Mouse (Mus musculus) intestine, embryonic 16.5 days (tissue): ENCODE data around the gene Tubb4b. TPM values are rescaled to one million over a fixed set of nuclear protein-coding genes. Genes with fewer than 3 reads are reported as not detected.

Experiments used
- ATAC-seq: fragments of 200-750 bp; cut with Nextera tagmentation; 2 replicates; pipeline ENCODE4 v1.8.0; 2017; ENCODE audit warnings: moderate TSS enrichment, moderate library complexity
- H3K27ac ChIP-seq: fragments of 300-500 bp; sonication (generic); 2 replicates; pipeline ENCODE4 v1.5.1; 2014; ENCODE audit warnings: mild to moderate bottlenecking, low read length
- H3K27me3 ChIP-seq: fragments of 300-500 bp; sonication (generic); replicated peaks from 2 replicates; pipeline ENCODE4 v1.6.1; 2014; ENCODE audit warnings: low read length, control low read depth, mixed read lengths; ENCODE audit not compliant: control insufficient read depth, insufficient read depth
- H3K36me3 ChIP-seq: fragments of 300-500 bp; sonication (generic); 2 replicates; pipeline ENCODE4 v1.6.1; 2014; ENCODE audit warnings: low read length, control low read depth; ENCODE audit not compliant: control insufficient read depth, insufficient read depth
- H3K4me1 ChIP-seq: fragments of 300-500 bp; sonication (generic); 2 replicates; pipeline ENCODE4 v1.6.1; 2014; ENCODE audit warnings: low read length, control low read depth, mixed read lengths; ENCODE audit not compliant: control insufficient read depth, insufficient read depth
- H3K4me2 ChIP-seq: fragments of 300-500 bp; sonication (generic); 2 replicates; pipeline ENCODE4 v1.6.1; 2014; ENCODE audit warnings: low read depth, low read length, control low read depth
- H3K4me3 ChIP-seq: fragments of 300-500 bp; sonication (generic); 2 replicates; pipeline ENCODE4 v1.5.1; 2014; ENCODE audit warnings: mild to moderate bottlenecking, low read length
- H3K9ac ChIP-seq: fragments of 300-500 bp; sonication (generic); 2 replicates; pipeline ENCODE4 v1.6.1; 2014; ENCODE audit warnings: low read depth, low read length
- H3K9me3 ChIP-seq: fragments of 300-500 bp; sonication (generic); 2 replicates; pipeline ENCODE4 v1.6.1; 2016; ENCODE audit warnings: low read length, control low read depth; ENCODE audit not compliant: control insufficient read depth
- WGBS: fragments of 180-500 bp; shearing (Covaris S2); extraction: QIAGEN DNeasy Blood & Tissue Kit; methylation state at CpG from one replicate; pipeline ENCODE4 v1.1.7; 2014; 5-methylcytosine and 5-hydroxymethylcytosine counted together
- polyA plus RNA-seq: library from polyadenylated mRNA; unstranded; fragments of >200 nt; fragmentation: Nextera tagmentation; extraction: Ambion mirVana; gene quantifications from 2 replicates; pipeline ENCODE4 v1.2.1, GENCODE M21; 2015

Tubb4b gene
- polyA plus RNA-seq: 635 and 699 TPM in 2 replicates

DNA sequence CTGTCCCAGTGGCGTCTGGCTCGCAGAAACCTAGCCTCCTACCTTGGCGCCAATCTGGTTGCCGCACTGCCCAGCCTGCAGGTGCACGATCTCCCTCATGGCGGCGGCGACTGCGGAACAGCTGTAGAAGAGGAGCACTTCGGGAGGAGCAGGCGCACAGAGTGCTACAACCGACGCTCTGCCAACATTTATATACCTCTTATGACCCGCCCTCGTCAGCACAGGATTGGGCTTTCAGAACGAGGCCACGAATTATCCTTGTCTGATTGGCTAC lies at the start of gene Tubb4b:
Gene Tubb4b (minus strand): TSS at position 211 of the 274 bp plus-strand sequence.
- 0 out of 2 replicates have a peak, but pooled peaks cover 4% of the 10 kb centered on the region for H3K36me3 ChIP-seq
- WGBS: under 1% methylated on average over 17 of the region's 17 CpGs

DNA sequence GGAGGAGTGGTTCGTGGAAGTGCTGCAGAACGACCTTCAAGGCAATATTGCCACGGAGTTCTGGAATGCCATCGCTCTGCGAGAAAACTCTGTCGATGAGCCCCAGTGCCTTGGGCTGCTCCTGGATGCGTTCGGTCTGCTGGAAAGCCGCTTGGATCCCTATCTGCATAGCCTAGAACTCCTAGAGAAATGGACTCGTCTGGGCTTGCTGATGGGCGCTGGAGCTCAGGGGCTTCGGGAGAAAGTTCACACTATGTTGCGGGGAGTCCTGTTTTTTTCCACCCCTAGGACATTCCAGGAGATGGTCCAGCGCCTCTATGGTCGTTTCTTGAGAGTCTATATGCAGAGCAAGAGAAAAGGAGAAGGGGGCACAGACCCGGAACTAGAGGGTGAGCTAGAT lies 48.5 kb upstream of the Tubb4b start:
- Histone ChIP-seq H3K4me2 (peak overlapping the region; percentile 91), H3K36me3 (peaks cover 22% of the 10 kb centered on the region), H3K4me3 (peak overlapping the region; percentile 92), H3K27me3 (no peaks in the 10 kb centered on the region), H3K27ac (peak overlapping the region; percentile 41), H3K9me3 (no peaks in the 10 kb centered on the region), H3K9ac (peak overlapping the region; percentile 94), H3K4me1 (peaks cover 23% of the 10 kb centered on the region)
- 32% methylated on average over 16 of the region's 16 CpGs for WGBS
- ATAC-seq: no peak

More for the DNA sequence above, at the start of gene Tubb4b:
- Histone ChIP-seq H3K9ac (peak within 1 kb of the TSS; percentile 89), H3K27ac (peak within 1 kb of the TSS; percentile 99), H3K27me3 (no peaks in the 10 kb centered on the region), H3K4me1 (peaks cover 34% of the 10 kb centered on the region), H3K4me3 (peak within 1 kb of the TSS; percentile 86), H3K9me3 (no peaks in the 10 kb centered on the region), H3K4me2 (peak within 1 kb of the TSS; percentile 73)
- ATAC-seq: no peak

DNA sequence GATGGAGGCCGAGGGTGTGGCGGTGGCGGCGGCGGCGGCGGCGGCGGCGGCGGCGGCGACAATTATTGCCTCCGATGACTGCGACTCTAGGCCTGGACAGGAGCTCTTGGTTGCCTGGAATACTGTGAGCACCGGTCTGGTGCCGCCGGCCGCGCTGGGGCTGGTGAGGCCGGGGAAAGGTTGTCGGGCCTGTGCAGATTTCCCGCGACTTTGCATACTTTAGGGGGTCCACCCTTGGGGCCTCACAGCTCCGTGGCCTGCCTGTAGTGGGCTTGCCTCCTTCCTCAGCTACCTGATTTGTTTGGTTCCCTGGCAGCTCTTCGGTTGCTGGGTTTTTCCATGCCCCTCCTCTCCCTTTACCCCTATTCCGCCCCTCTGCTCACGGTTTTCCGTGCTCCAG lies 48.0 kb upstream of the Tubb4b start:
- H3K36me3 ChIP-seq: peaks cover 17% of the 10 kb centered on the region
- H3K9ac ChIP-seq: peak overlapping the region; percentile 94
- 0% methylated on average over 29 of the region's 29 CpGs for WGBS
- H3K27ac ChIP-seq: peak overlapping the region; percentile 41
- no peaks in the 10 kb centered on the region for H3K27me3 ChIP-seq
- H3K4me3 ChIP-seq: peak overlapping the region; percentile 92
- no peaks in the 10 kb centered on the region for H3K9me3 ChIP-seq
- H3K4me1 ChIP-seq: peaks cover 26% of the 10 kb centered on the region
- peak overlapping the region; percentile 91 for H3K4me2 ChIP-seq
- ATAC-seq: peak; percentile 67

DNA sequence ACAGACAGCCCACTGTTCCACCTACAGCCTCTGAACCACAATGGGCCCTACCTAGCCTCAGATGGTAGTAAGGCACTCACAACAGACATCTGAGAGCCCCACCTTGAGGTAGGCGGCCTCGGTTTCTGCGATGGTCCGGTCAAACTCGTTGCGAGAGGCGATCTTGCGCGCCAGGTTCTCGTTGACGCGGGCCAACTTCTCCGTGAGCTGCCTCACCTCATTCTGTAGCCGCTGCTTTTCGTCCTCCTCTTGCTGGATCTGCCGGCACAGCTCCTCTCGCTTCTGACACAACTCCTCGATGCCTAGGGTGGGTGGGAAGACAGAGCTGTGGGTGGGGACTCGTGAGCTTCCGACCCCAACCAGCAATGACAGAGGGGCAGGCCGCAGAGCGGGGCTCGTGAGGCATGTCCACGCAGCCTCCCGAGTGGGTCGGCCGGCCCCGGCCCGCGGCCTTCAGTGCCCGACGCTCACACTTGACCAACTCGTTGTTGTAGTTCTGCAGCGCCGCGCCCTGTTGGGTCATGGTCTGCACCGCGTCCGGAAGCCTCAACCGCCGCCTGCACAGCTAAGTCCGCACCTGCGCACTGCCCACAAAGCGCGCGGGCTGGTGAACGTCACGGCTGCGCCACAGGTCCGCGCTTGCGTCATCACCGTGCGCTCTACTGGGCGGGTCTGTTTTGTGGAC lies 47.5 kb upstream of the Tubb4b start, which contains the start of the genes Ssna1 and Anapc2:
Gene Ssna1 (minus strand): TSS at position 612 of the 685 bp plus-strand sequence.
Gene Anapc2 (plus strand): TSS at position 652 of the 685 bp plus-strand sequence.
- ATAC-seq: peak; percentile 95
- peak within 1 kb of the TSS; percentile 92 for H3K4me3 ChIP-seq
- H3K36me3 ChIP-seq: peaks cover 16% of the 10 kb centered on the region
- under 1% methylated on average over 54 of the region's 55 CpGs for WGBS
- H3K9me3 ChIP-seq: no peaks in the 10 kb centered on the region
- no peaks in the 10 kb centered on the region for H3K27me3 ChIP-seq
- H3K9ac ChIP-seq: peak within 1 kb of the TSS; percentile 94
- H3K4me2 ChIP-seq: peak within 1 kb of the TSS; percentile 91
- peak within 1 kb of the TSS; percentile 85 for H3K27ac ChIP-seq
- peaks cover 32% of the 10 kb centered on the region for H3K4me1 ChIP-seq

DNA sequence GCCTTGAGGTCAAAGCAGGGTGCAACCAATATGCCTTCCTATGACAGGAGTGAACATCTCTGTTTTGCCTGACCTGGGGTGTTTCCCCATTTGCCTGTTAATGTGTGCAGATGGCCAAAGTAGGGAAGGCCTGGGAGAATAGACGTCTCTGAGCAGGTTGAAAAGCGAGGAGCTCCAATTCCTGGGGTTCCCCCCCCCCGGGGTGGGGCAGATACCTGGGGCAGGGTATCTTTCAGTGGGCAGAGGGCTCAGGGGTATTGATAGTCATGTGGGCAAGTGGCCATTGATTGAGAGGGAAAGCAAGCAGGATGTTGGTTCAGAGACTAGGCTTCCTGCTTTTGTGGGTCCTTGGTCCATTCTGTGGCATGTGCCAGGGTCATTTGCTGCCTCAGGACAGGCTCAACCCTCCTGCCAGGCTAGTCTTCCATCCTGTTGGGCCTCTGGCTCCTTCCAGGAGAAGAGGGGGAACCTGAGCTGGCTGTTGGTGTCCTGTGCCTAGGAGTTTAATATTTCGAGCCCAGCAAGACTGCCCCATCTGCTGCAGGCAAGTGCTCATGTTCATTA lies 43.3 kb upstream of the Tubb4b start:
- Histone ChIP-seq H3K4me1 (peaks cover 52% of the 10 kb centered on the region), H3K4me2 (peak overlapping the region; percentile 96; the same call in 1 of the 2 replicates), H3K9me3 (no peaks in the 10 kb centered on the region), H3K27me3 (peaks cover 5% of the 10 kb centered on the region; the same call in 1 of the 2 replicates), H3K4me3 (peak overlapping the region; percentile 93; the same call in 1 of the 2 replicates), H3K36me3 (peaks cover 11% of the 10 kb centered on the region), H3K9ac (peak overlapping the region; percentile 87; the same call in 1 of the 2 replicates), H3K27ac (peak overlapping the region; percentile 96)
- ATAC-seq: no peak
- WGBS: 78% methylated on average over 4 of the region's 4 CpGs

DNA sequence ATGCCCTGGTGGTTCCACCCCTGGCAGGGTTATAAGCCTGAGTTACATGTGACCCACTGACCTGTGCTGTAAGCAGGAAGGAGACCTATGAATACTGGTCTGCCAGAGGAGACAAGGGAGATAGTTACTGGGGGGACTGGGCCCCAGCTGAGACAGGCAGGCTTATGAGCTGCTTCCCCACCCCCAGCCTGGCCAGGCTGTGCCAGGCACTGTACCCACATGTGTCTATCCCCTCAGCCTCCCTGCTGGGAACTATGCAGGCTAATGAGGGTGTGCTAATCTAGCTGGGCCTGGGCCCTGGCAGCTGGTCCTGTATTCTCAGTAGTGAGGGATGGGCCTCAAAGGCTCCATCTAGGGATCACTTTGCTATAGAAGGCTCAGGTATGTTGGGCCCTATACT lies 42.7 kb upstream of the Tubb4b start:
- H3K36me3 ChIP-seq: peaks cover 11% of the 10 kb centered on the region
- H3K9me3 ChIP-seq: no peaks in the 10 kb centered on the region
- peaks cover 5% of the 10 kb centered on the region; the same call in 1 of the 2 replicates for H3K27me3 ChIP-seq
- H3K9ac ChIP-seq: peak overlapping the region; percentile 87
- no peak; the same call in 1 of the 2 replicates for ATAC-seq
- peak overlapping the region; percentile 93 for H3K4me3 ChIP-seq
- peak overlapping the region; percentile 96 for H3K27ac ChIP-seq
- peaks cover 51% of the 10 kb centered on the region for H3K4me1 ChIP-seq
- peak overlapping the region; percentile 96 for H3K4me2 ChIP-seq

DNA sequence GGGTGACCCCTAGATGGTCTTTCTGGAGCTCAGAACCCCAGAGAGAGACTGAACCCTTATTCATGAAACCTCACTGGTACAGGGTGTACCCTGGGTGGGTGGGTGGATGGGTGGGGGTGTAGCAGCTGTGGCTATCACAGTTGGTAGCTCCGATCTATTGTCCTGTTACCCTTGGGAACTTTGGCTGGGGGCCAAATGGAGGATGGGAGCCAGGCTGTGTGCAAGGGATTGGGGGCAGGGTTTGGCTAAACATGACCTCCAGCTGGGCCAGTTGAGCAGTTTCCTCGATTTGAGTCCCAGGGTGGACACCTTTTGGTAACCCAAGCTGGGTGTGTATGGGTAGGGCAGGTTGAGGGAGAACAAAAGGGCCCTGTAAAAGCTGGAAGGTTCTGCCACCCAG lies 42.2 kb upstream of the Tubb4b start:
- 28% methylated on average over 2 of the region's 2 CpGs for WGBS
- ATAC-seq: 0 out of 2 replicates have a peak, but pooled peaks have one; percentile 2
- Histone ChIP-seq H3K4me1 (peaks cover 51% of the 10 kb centered on the region), H3K36me3 (peaks cover 11% of the 10 kb centered on the region), H3K27ac (peak overlapping the region; percentile 96), H3K4me2 (peak overlapping the region; percentile 96), H3K4me3 (peak overlapping the region; percentile 93), H3K27me3 (peaks cover 5% of the 10 kb centered on the region; the same call in 1 of the 2 replicates), H3K9me3 (no peaks in the 10 kb centered on the region), H3K9ac (peak overlapping the region; percentile 87)

DNA sequence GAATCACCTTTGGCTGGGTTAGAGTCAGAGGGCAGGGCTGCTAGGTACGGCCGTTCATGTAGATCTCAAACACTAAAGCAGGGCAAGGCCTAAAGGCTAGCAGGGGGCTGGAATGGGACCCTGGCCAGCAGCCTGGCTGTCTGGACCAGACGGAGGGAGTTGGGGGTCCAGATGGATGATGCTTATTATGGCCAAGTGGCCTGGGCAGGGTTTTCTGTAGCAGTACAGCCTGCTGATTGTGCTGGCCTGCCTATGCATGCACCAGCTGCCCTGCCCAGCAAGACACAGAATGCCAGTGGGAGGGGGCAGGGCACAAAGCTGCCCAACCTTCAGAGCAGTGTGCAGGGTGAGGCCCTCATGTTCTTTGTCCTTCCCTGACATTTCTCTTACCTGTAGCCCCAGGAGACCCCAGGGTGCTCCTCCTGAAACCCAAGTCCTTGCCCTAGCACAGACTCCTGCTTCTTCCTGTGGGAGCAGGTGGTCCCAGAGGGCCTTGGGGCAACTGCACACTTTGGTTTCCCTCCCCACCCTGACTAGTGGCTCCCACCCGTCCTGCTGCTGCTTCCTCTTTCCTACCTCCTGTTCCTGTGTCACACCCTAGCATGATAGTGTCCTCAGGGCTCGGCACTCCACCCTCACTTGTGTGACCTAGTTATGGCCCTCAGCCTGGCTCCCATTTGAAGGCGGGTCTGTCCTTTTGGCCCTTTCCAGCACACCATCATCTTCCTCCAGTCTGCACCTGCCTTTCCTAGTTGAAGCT lies 41.6 kb upstream of the Tubb4b start:
- peak; percentile 29 for ATAC-seq
- peaks cover 46% of the 10 kb centered on the region for H3K4me1 ChIP-seq

DNA sequence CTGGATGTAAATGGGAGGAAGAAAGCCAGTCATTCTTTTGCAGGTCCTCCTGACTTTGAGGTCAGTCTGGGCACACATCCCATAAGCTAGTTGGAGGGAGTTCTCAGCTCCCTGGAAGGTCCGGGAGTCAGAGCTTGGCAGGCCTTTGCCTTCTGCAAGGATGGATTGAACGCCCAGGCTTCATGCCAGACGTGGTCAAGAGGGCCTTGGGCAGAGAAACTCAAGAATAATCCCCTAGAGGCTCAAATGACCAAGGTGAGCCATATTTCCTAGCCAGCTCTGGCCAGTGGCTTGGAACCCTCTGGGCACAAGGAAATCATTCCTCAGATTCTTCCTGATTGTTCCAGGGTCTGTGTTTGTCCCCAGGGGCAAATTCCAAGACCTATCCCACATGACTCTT lies 40.3 kb upstream of the Tubb4b start:
- no peak for ATAC-seq
- Histone ChIP-seq H3K4me2 (peak overlapping the region; percentile 96), H3K9me3 (no peaks in the 10 kb centered on the region), H3K36me3 (peaks cover 6% of the 10 kb centered on the region), H3K27ac (peak overlapping the region; percentile 96), H3K4me3 (peak overlapping the region; percentile 93), H3K27me3 (peaks cover 5% of the 10 kb centered on the region; the same call in 1 of the 2 replicates), H3K9ac (peak overlapping the region; percentile 87), H3K4me1 (peaks cover 41% of the 10 kb centered on the region)
- WGBS: 77% methylated on average over 3 of the region's 3 CpGs

More for the DNA sequence above, 41.6 kb upstream of the Tubb4b start:
- peak overlapping the region; percentile 96 for H3K4me2 ChIP-seq
- peak overlapping the region; percentile 93 for H3K4me3 ChIP-seq
- peaks cover 11% of the 10 kb centered on the region for H3K36me3 ChIP-seq
- H3K9me3 ChIP-seq: no peaks in the 10 kb centered on the region
- H3K27me3 ChIP-seq: peaks cover 5% of the 10 kb centered on the region; the same call in 1 of the 2 replicates
- peak overlapping the region; percentile 96 for H3K27ac ChIP-seq
- WGBS: 47% methylated on average over 6 of the region's 6 CpGs
- H3K9ac ChIP-seq: peak overlapping the region; percentile 87
